Mouse (Mus musculus): ENCODE results near the gene Kcnmb1.
A peak's percentile ranks its signal among the peaks of the same experiment; 100 is the strongest.

Gene Kcnmb1

GRCm38 (mm10) chr11:33962688-33963407 is at the start of gene Kcnmb1:
Gene Kcnmb1 (plus strand): TSS chr11:33963013.
- peak; percentile 60 for DNase-seq

- DNase-seq = no peak
These were observed 49.8 kb upstream of the Kcnmb1 start for GRCm38 (mm10) chr11:33913061-33913460.

DNA sequence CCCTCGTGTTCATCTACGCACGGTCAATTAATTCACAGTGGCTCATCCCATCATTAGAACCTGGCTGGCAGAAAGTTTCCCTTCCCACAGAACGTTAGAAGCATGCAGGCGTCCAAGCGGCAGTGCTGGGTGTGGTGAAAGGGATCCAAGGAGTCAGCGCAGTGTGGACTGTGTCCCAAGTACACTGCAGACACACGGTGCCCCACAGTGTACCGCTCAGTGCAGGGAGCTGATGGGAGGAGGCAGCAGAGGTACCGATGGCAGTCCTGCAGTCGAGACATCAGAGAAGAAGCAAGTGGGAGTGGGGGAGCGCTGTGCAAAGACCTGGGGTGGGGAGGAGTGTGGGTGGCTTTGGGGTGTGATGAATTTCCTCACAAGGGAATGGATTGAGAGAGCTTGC is 48.6 kb upstream of the Kcnmb1 start:
- no peak for DNase-seq

GRCm38 (mm10) chr11:33917574-33917973 is 45.2 kb upstream of the Kcnmb1 start:
- peak; percentile 86 for DNase-seq

DNA sequence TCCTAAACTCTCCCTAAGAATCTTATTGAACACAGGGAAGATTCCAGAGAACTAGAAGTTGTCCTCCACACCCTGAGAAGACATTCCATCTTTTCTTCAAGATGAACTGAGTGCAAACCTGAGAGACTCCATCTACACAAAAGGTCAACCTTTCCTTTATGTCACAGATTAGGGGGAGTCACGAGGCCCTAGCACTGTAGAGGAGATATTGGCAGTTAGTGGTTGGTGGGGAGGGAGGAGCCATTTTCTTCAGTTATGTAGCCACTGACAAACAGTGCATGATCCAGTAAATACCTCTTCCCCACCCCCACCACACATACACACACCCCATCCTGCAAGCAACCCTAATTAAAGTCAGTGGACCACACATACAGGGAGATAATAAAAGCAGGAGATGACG is 44.4 kb upstream of the Kcnmb1 start:
- DNase-seq = no peak

DNA sequence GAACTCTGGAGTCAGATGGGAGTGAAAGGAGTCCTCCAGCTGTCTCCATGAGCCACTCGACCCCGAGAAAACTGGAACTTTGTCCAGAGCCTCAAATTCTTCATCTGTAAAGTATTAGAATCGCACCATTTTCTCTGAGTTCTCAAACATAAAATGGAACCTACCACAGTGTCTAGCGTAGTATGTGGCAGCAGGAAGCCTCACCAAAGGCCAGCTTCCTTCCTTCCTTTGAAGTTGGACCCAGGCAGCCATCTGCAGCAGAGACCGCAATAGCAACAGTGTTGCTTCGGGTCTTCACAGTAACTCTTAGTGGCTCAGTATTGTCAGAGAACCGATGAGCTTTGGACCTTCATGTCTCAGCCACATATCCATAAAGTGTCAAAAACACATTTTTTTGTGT is 43.0 kb upstream of the Kcnmb1 start:
- no peak for DNase-seq

- DNase-seq = peak; percentile 47
These were observed 41.4 kb upstream of the Kcnmb1 start for GRCm38 (mm10) chr11:33921451-33921850.

DNA sequence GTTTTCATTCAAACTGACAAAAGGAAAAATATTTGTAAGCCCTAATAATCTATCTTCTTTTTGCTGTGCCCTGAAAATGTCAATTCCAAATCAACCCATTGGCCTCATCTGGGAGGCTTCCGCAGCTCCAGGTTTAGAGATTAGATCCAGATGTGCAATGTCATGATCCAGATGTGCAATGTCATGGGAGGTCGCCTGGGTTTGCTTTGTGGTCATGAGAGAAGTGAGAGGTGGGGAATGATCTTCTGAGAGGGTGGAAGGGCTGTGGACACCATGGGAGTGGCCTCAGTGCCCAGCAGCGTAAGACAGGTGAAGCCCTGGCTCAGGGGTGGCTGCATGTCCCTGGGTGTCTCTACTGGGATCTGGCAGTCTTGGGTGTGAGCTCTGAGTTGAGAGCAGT is 39.8 kb upstream of the Kcnmb1 start:
- no peak for DNase-seq

DNA sequence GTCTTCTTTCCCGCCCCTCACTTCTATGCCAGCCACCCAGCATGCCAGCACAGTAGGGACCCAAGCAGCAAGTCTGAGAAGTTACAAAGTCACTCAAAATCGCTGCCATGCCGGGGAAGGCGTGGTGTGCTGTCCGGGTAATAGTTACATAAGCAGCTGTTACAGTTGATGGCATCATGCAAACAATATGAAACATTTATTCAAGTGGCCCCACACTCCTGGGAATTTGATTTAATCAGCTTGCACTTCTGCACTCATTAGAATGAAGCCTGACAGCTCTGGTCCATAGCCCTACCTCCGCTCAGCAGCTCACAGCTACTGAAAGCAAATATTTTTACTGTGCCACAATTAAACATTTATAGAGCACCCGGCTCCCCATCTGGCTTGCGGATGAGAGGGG is 37.0 kb upstream of the Kcnmb1 start:
- no peak for DNase-seq

GRCm38 (mm10) chr11:33926551-33926950 is 36.3 kb upstream of the Kcnmb1 start:
- peak; percentile 45 for DNase-seq

GRCm38 (mm10) chr11:33927321-33927720 is 35.5 kb upstream of the Kcnmb1 start:
- DNase-seq = no peak

- DNase-seq = no peak
These were observed 35.0 kb upstream of the Kcnmb1 start for GRCm38 (mm10) chr11:33927836-33928235.

DNA sequence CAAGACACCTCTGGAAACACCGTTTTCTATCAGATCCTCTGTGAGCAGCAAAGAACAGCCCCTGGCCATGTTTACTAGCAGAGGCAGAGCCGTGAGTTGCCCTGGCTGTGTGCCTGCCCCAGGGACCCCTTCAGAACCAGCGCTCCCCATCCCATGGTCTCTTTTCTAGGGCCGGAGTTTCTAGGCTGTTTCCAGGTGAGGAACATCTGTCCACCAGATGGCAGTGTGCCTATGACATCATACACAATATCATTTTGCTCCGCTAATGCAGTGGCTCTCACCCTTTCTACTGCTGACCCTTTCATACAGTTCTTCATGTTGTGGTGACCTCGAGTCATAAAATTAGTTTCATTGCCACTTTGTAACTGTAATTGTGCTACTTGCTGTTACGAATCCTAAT is 34.2 kb upstream of the Kcnmb1 start:
- DNase-seq = peak; percentile 75

DNA sequence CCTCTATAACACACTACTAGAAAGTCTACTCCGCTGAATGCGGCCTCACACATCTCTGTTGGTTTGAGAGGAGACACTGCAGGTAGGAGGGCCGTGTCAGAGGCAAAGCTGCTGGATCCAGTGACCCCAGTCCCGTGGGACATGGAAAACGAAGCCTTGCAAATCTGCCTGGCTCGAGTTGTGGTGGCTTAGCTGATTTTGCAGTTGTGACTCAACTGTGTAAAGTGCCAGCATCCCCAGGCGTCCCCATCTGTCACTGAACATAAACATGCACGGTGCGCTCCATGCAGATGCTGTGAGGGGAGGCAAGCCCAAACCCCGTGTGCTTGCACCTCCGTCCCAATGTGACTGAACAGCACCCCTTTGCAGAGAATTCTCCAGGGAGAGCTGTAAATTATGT is 33.4 kb upstream of the Kcnmb1 start:
- DNase-seq = no peak

DNA sequence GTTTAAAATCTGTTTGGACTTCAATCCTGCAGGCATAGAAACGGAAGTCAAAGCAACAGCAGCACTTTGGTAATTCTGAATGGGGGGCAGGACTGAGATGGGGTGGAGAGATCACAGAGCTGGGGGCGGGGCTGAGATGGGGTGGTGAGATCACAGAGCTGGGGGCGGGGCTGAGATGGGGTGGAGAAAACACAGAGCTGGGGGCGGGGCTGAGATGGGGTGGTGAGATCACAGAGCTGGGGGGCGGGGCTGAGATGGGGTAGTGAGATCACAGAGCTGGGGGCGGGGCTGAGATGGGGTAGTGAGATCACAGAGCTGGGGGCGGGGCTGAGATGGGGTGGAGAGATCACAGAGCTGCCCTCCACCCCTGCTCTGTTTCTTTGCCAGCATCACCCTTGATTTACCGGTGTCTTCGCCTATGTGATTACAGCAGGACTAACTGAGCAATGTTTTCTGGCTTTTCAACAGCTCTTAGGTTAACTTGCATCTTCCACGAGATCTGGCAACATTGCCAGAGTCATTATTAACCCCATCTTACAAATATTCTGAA is 30.9 kb upstream of the Kcnmb1 start:
- peak; percentile 81 for DNase-seq

- DNase-seq = peak; percentile 71
These were observed 30.3 kb upstream of the Kcnmb1 start for GRCm38 (mm10) chr11:33932386-33933111.

DNA sequence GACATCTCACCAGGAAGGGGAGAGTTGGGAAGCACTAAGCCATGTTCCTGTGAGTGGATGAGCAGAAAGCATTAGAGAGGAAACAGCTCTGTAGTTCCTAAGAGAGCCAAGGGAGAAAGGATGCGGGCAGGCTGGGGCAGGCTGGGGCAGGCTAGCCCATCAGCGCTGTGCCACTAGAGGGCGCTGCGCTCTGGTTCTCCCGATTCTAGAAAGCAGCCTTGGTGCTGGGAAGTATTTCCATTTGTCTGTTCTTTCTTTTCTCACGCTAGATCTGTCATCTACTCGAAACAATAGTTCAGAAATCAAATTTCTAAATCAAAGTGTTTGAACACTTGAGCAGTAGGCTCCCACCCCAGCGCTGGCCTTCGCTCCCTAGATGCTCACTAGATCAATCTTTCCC is 28.5 kb upstream of the Kcnmb1 start:
- no peak for DNase-seq

- no peak for DNase-seq
These were observed 25.2 kb upstream of the Kcnmb1 start for GRCm38 (mm10) chr11:33937641-33938040.

DNA sequence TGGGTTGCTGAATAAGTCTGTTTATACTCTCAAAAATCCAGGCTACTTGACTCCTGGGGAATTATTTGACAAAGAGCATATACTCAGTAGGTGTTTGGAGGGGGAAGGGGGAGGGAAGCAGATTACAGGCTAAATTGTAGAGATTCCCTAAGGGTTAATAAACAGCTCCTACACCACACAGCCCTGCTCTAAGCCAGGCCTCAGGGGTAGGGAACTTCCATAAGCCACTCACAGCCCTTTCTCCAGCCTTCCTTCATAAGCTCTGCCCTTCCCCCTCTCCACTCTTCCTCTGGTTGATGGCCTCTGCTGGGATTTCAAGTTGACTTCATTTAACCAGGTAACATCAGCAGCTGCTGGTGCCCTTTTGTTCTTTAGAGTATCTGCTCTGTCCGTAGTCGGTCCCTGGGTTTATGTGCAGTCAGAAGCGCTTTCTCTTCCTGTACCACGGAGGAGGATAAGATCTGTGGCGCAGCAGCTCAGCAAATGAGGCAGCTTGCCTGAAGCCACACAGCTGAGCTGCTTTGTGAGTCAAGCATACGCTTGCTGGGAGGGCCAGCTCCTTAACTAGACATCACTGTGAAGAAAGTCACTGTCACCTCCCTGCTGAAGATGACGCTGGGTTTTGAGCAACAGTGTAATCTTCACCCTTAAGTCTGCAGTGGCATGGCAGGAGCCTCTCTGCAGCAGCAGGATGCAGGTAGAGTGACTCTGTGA is 24.1 kb upstream of the Kcnmb1 start:
- DNase-seq = peak; percentile 24

GRCm38 (mm10) chr11:33939456-33940113 is 23.2 kb upstream of the Kcnmb1 start:
- no peak for DNase-seq

- no peak for DNase-seq
These were observed 19.2 kb upstream of the Kcnmb1 start for GRCm38 (mm10) chr11:33943565-33943964.

DNA sequence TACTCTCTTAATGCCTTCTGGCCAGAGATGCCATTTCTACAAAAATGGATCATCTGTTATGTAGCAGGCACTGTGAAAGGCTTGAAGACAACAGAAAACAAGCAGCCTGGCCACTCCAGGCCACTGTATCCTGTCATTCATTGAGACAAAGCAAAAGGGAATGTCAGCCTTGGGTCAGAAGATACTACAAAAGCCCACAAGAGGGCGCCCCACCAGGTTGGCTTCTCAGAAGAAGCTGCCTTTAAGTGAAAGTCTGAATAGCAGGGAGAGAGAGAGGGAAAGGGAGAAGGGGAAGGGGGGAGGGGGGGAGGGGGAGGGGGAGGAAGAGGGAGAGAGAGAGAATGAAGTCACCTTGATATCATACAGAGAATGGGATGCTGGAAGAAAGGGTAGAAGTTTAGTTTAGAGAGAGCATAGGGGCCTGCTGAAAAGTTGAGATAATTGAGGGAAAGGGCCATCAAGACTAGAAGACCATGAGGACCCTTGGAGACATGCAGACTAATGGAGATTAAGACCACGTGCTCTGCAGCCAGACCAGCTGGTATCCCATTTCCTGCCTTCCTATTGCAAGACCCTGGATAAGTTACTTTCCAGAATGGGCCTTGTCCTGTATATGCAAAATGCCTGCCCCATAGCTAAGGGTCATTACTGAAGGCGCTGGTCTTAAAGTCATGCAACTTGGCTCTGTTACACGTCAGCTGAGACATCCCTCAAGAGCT is 18.6 kb upstream of the Kcnmb1 start:
- peak; percentile 52 for DNase-seq

All from kidney, postnatal 10 days (tissue).